Mouse (Mus musculus): Measurements from ENCODE around the gene Neu1.
"Not testable (repeated sequence)": the region's sequence is repeated elsewhere in the genome, so short reads cannot be mapped to it uniquely, and the experiment has no call there.

Neu1 gene

GRCm38 (mm10) chr17:34970850-34971249, 39.8 kb downstream of the Neu1 start:
- not testable (repeated sequence) for DNase-seq

DNA sequence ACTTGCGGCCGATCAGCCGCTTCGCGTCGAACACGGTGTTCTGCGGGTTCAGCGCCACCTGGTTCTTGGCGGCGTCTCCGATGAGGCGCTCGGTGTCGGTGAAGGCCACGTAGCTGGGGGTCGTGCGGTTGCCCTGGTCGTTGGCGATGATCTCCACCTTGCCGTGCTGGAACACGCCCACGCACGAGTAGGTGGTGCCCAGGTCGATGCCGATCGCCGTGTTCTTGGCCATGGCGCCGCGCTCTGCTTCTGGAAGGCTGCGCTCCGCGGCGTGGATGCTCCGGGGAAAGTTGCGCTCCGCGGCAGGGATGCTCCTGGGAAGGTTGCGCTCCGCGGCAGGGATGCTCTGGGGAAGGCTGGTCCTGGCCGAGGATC, 40.6 kb downstream of the Neu1 start:
- DNase-seq, result not testable (repeated sequence)

GRCm38 (mm10) chr17:34972069-34972749, 41.2 kb downstream of the Neu1 start, which contains the start of the genes Hspa1a and Hspa1l:
TSS of gene Hspa1a (minus strand) at chr17:34972156.
TSS of gene Hspa1l (plus strand) at chr17:34972703.
- peak; percentile 64 to 65 for DNase-seq

- DNase-seq, result no peak
Measured at GRCm38 (mm10) chr17:34975581-34976492, 44.8 kb downstream of the Neu1 start.

GRCm38 (mm10) chr17:34977000-34977399, 45.9 kb downstream of the Neu1 start:
- no peak for DNase-seq

- no peak for DNase-seq
Measured at GRCm38 (mm10) chr17:34978239-34978638, 47.2 kb downstream of the Neu1 start.

- no peak for DNase-seq
Measured at GRCm38 (mm10) chr17:34979631-34980030, 48.6 kb downstream of the Neu1 start.

GRCm38 (mm10) chr17:34980655-34981054, 49.6 kb downstream of the Neu1 start:
- no peak for DNase-seq

DNA sequence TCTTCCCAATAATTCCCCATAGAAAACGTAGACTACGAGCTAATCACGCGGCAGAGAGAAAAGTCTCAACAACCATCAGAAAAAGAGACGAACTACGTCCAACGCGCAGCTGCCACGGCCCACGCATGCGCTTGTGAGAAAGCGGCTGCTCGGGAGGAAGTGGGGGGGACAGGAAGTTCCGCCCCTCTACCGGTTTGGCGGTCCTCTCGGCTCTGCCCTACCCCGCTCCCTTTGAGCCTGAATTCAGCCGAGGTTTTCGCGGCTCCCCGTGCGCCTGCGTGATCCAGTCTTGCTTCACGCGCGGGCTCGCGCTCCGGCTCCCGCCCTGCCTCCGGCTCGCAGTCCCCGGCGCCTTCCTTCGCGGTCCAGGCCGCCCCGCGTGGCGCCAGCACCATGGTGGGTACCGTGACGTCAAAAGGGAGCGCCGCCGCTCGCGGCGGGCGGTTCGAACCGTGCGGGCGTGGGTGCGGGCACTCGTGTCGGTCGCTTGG, 50.7 kb downstream of the Neu1 start, which contains the start of gene Lsm2:
Gene Lsm2 (plus strand): TSS at position 173 of the 491 bp plus-strand sequence.
- peak; percentile 91 to 93 for DNase-seq

GRCm38 (mm10) chr17:34982328-34982727, 51.3 kb downstream of the Neu1 start:
- DNase-seq, result no peak

- no peak for DNase-seq
Measured at GRCm38 (mm10) chr17:34984218-34984617, 53.2 kb downstream of the Neu1 start.
